Comparison of ENCODE assay signal across 8 mouse cellular contexts in genomic region chr1:152901765-152902664, GRCm38 (mm10). TPM values are rescaled to one million over a fixed set of nuclear protein-coding genes. Genes with fewer than 3 reads are reported as not detected.
DNase-seq lines count a peak whose midpoint lies in the region; ATAC-seq lines count a peak whose summit lies in the region.

Gene Smg7, minus strand, starts transcription at chr1:152902646.

- peak within 1 kb of the TSS; percentile 99 for H3K27ac ChIP-seq in midbrain, embryonic 14.5 days (replicated peaks; ENCODE audit: low read depth, low read length)

- H3K4me3 ChIP-seq in midbrain, embryonic 14.5 days (replicated peaks; ENCODE audit: low read depth, low read length) = peak within 1 kb of the TSS; percentile 83

- peaks cover 11% of the 10 kb centered on the region for H3K4me1 ChIP-seq in midbrain, embryonic 14.5 days (ENCODE audit: control insufficient read depth, insufficient read depth, low read length)

- H3K9ac ChIP-seq in midbrain, embryonic 14.5 days (replicated peaks; ENCODE audit: low read length) = peak within 1 kb of the TSS; percentile 87

- DNase-seq in right cerebral cortex, postnatal 4 days = peak; percentile 70
- no peak for DNase-seq in right cerebral cortex, adult 18-20 months
- peak; percentile 72 for DNase-seq in cerebellum, adult 8-10 months
- peak; percentile 12 to 15 for DNase-seq in frontal cortex, adult 2 months (ENCODE audit: extremely low spot score in 1 of 2, low spot score in 1 of 2)
- DNase-seq in left cerebral cortex, adult 8-10 months (ENCODE audit: low spot score in 2 of 2) = peak in 1 of 2 experiments; percentile 51
- peak; percentile 84 for DNase-seq in midbrain, embryonic 14.5 days
- DNase-seq in thymus, postnatal 0 days (ENCODE audit: low spot score) = peak; percentile 63

- peak within 1 kb of the TSS; percentile 97 for H3K4me2 ChIP-seq in midbrain, embryonic 14.5 days (ENCODE audit: low read length)

- 0 out of 4 replicates have a peak, but pooled peaks of 1 of the 2 experiments have one; percentile 1 for ATAC-seq in hematopoietic stem cell, adult 5-6 weeks (replicated peaks in 1 of 2; ENCODE audit: insufficient read depth in 1 of 2, low FRiP score in 2 of 2, low TSS enrichment in 1 of 2, low read depth in 1 of 2, poor library complexity in 2 of 2, severe bottlenecking in 2 of 2)
- ATAC-seq in midbrain, embryonic 14.5 days (ENCODE audit: low FRiP score, low TSS enrichment) = peak; percentile 51

- H3K36me3 ChIP-seq in midbrain, embryonic 14.5 days (ENCODE audit: control insufficient read depth, insufficient read depth, low read length) = 0 out of 2 replicates have a peak, but pooled peaks cover 2% of the 10 kb centered on the region

- WGBS in midbrain, embryonic 14.5 days = under 1% methylated on average over 86 of the region's 93 CpGs

- H3K9me3 ChIP-seq in midbrain, embryonic 14.5 days (ENCODE audit: control insufficient read depth, low read length) = no peaks in the 10 kb centered on the region

- H3K27me3 ChIP-seq in midbrain, embryonic 14.5 days (ENCODE audit: control insufficient read depth, insufficient read depth, low read length) = no peaks in the 10 kb centered on the region

RNA-seq across cellular contexts. Expression of gene Smg7, which starts in this region (rescaled TPM):
- 42.6 and 47.8 TPM in 2 replicates for polyA plus RNA-seq in frontal cortex, adult 2 months (2012; rRNA removed)
- total RNA-seq in hematopoietic stem cell, adult 5-6 weeks (2017) = 40.1 and 42.6 TPM in 2 replicates
- 10 to 100 TPM; 81.6 to 88.9 (median 83.4) TPM for total RNA-seq in left cerebral cortex, adult 8-10 months (2022)
- polyA plus RNA-seq in midbrain, embryonic 14.5 days (2014; fragmentation: Nextera tagmentation; extraction: Ambion mirVana) = 41.7 and 47.3 TPM in 2 replicates
- 23.5 and 24.3 TPM in 2 replicates for polyA plus RNA-seq in thymus, postnatal 0 days (2015; fragmentation: Nextera tagmentation; extraction: Ambion mirVana)
